Mouse (Mus musculus) embryonic facial prominence, embryonic 11.5 days (tissue): ENCODE data around the gene Uaca. TPM values are rescaled to one million over a fixed set of nuclear protein-coding genes. Genes with fewer than 3 reads are reported as not detected.
"Not testable (repeated sequence)": the region's sequence is repeated elsewhere in the genome, so short reads cannot be mapped to it uniquely, and the experiment has no call there.

Source experiments
- ATAC-seq: fragments of 200-750 bp; cut with Nextera tagmentation; replicated peaks from 2 replicates; pipeline ENCODE4 v1.8.0; 2017; ENCODE audit warnings: low read depth; ENCODE audit not compliant: insufficient number of reproducible peaks, low FRiP score, low TSS enrichment
- DNase-seq: peaks from one replicate; pipeline ENCODE4 v3.0.0-alpha.2; 2015; ENCODE audit warnings: low spot score
- H3K27ac ChIP-seq: fragments of 300-500 bp; sonication (generic); replicated peaks from 2 replicates; pipeline ENCODE4 v1.5.1; 2014; ENCODE audit warnings: mild to moderate bottlenecking, low read depth, low read length, control low read depth
- H3K27me3 ChIP-seq: fragments of 300-500 bp; sonication (generic); 2 replicates; pipeline ENCODE4 v1.6.1; 2014; ENCODE audit warnings: mild to moderate bottlenecking, low read length, moderate library complexity, mixed read lengths; ENCODE audit not compliant: control insufficient read depth, insufficient read depth
- H3K36me3 ChIP-seq: fragments of 300-500 bp; sonication (generic); replicated peaks from 2 replicates; pipeline ENCODE4 v1.6.1; 2014; ENCODE audit warnings: low read depth, mild to moderate bottlenecking, low read length, moderate library complexity, mixed read lengths; ENCODE audit not compliant: control insufficient read depth, insufficient read depth
- H3K4me1 ChIP-seq: fragments of 300-500 bp; sonication (generic); 2 replicates; pipeline ENCODE4 v1.6.1; 2014; ENCODE audit warnings: low read length, mixed read lengths; ENCODE audit not compliant: control insufficient read depth, insufficient read depth
- H3K4me2 ChIP-seq: fragments of 300-500 bp; sonication (generic); 2 replicates; pipeline ENCODE4 v1.6.1; 2014; ENCODE audit warnings: low read depth, mild to moderate bottlenecking, control low read depth, low read length, moderate library complexity
- H3K4me3 ChIP-seq: fragments of 300-500 bp; sonication (generic); 2 replicates; pipeline ENCODE4 v1.5.1; 2014; ENCODE audit warnings: low read depth, low read length, control low read depth
- H3K9ac ChIP-seq: fragments of 300-500 bp; sonication (generic); replicated peaks from 2 replicates; pipeline ENCODE4 v1.6.1; 2014; ENCODE audit warnings: mild to moderate bottlenecking, control low read depth, low read length
- H3K9me3 ChIP-seq: fragments of 300-500 bp; sonication (generic); replicated peaks from 2 replicates; pipeline ENCODE4 v1.6.1; 2016; ENCODE audit warnings: mild to moderate bottlenecking, low read length, inconsistent platforms, mixed read lengths; ENCODE audit not compliant: control insufficient read depth
- WGBS: fragments of 180-500 bp; shearing (Covaris S2); extraction: QIAGEN DNeasy Blood & Tissue Kit; methylation state at CpG from one replicate; pipeline ENCODE4 v1.1.7; 2014; 5-methylcytosine and 5-hydroxymethylcytosine counted together
- polyA plus RNA-seq: library from polyadenylated mRNA; unstranded; fragments of >200 nt; fragmentation: Nextera tagmentation; extraction: Ambion mirVana; gene quantifications from 2 replicates; pipeline ENCODE4 v1.2.1, GENCODE M21; 2014

Gene Uaca
- polyA plus RNA-seq, 1 experiment from 2014 or later, result 22.8 TPM

GRCm38 (mm10) chr9:60815502-60815901, 21.2 kb downstream of the Uaca start:
- no peaks in the 10 kb centered on the region for H3K36me3 ChIP-seq
- WGBS, result 85% methylated on average over 8 of the region's 8 CpGs
- H3K9ac ChIP-seq, result no peak overlapping the region
- H3K27ac ChIP-seq, result no peak overlapping the region
- H3K4me2 ChIP-seq, result no peak overlapping the region
- DNase-seq (no peak), ATAC-seq (no peak)
- no peaks in the 10 kb centered on the region for H3K9me3 ChIP-seq
- no peaks in the 10 kb centered on the region for H3K27me3 ChIP-seq
- no peaks in the 10 kb centered on the region for H3K4me1 ChIP-seq
- no peak overlapping the region for H3K4me3 ChIP-seq

GRCm38 (mm10) chr9:60817585-60817984, 23.2 kb downstream of the Uaca start:
- Histone ChIP-seq H3K9ac (no peak overlapping the region), H3K36me3 (no peaks in the 10 kb centered on the region), H3K27ac (no peak overlapping the region), H3K4me1 (no peaks in the 10 kb centered on the region), H3K27me3 (no peaks in the 10 kb centered on the region), H3K9me3 (no peaks in the 10 kb centered on the region), H3K4me2 (no peak overlapping the region), H3K4me3 (no peak overlapping the region)
- 77% methylated on average over 5 of the region's 5 CpGs for WGBS
- ATAC-seq, result no peak
- no peak for DNase-seq

GRCm38 (mm10) chr9:60818582-60818981, 24.2 kb downstream of the Uaca start:
- H3K4me1 ChIP-seq, H3K27me3 ChIP-seq: not testable (repeated sequence)
- 45% methylated on average over 7 of the region's 8 CpGs for WGBS

GRCm38 (mm10) chr9:60819340-60819739, 25.0 kb downstream of the Uaca start:
- H3K27me3 ChIP-seq, result no peaks in the 10 kb centered on the region
- no peak overlapping the region for H3K4me3 ChIP-seq
- no peaks in the 10 kb centered on the region for H3K36me3 ChIP-seq
- H3K4me2 ChIP-seq, result no peak overlapping the region
- no peak overlapping the region for H3K9ac ChIP-seq
- H3K9me3 ChIP-seq, result no peaks in the 10 kb centered on the region
- no peak for ATAC-seq
- no peaks in the 10 kb centered on the region for H3K4me1 ChIP-seq
- peak; percentile 69 for DNase-seq
- no peak overlapping the region for H3K27ac ChIP-seq
- WGBS, result 10% methylated on average over 1 of the region's 1 CpGs

More at GRCm38 (mm10) chr9:60818582-60818981, 24.2 kb downstream of the Uaca start:
- H3K27ac ChIP-seq, H3K4me2 ChIP-seq, DNase-seq, H3K9me3 ChIP-seq, H3K4me3 ChIP-seq, H3K36me3 ChIP-seq, ATAC-seq, H3K9ac ChIP-seq: not testable (repeated sequence)

- H3K27ac ChIP-seq, result no peak overlapping the region
- no peak for ATAC-seq
- H3K9ac ChIP-seq, result no peak overlapping the region
Measured at GRCm38 (mm10) chr9:60821501-60821900, 27.2 kb downstream of the Uaca start.

GRCm38 (mm10) chr9:60822681-60823080, 28.3 kb downstream of the Uaca start:
- DNase-seq (no peak), ATAC-seq (no peak)
- Histone ChIP-seq H3K27me3 (no peaks in the 10 kb centered on the region), H3K27ac (no peak overlapping the region), H3K4me3 (no peak overlapping the region), H3K36me3 (no peaks in the 10 kb centered on the region), H3K9me3 (no peaks in the 10 kb centered on the region), H3K4me1 (no peaks in the 10 kb centered on the region), H3K9ac (no peak overlapping the region), H3K4me2 (no peak overlapping the region)
- 87% methylated on average over 6 of the region's 6 CpGs for WGBS

More at GRCm38 (mm10) chr9:60821501-60821900, 27.2 kb downstream of the Uaca start:
- Histone ChIP-seq H3K36me3 (no peaks in the 10 kb centered on the region), H3K4me1 (no peaks in the 10 kb centered on the region), H3K27me3 (no peaks in the 10 kb centered on the region), H3K4me3 (no peak overlapping the region), H3K9me3 (no peaks in the 10 kb centered on the region), H3K4me2 (no peak overlapping the region)
- 86% methylated on average over 4 of the region's 4 CpGs for WGBS
- DNase-seq, result no peak

- no peak for DNase-seq
Measured at GRCm38 (mm10) chr9:60825506-60825905, 31.2 kb downstream of the Uaca start.

GRCm38 (mm10) chr9:60826759-60827158, 32.4 kb downstream of the Uaca start:
- 83% methylated on average over 7 of the region's 7 CpGs for whole genome bisulfite sequencing
- Histone ChIP-seq H3K27ac (no peak overlapping the region), H3K9me3 (no peaks in the 10 kb centered on the region), H3K4me1 (no peaks in the 10 kb centered on the region; the same call in 1 of the 2 replicates), H3K4me3 (no peak overlapping the region), H3K9ac (no peak overlapping the region), H3K27me3 (no peaks in the 10 kb centered on the region), H3K4me2 (no peak overlapping the region), H3K36me3 (no peaks in the 10 kb centered on the region)
- ATAC-seq (no peak), DNase-seq (no peak)

More at GRCm38 (mm10) chr9:60825506-60825905, 31.2 kb downstream of the Uaca start:
- Histone ChIP-seq H3K36me3 (no peaks in the 10 kb centered on the region), H3K9me3 (no peaks in the 10 kb centered on the region), H3K27me3 (no peaks in the 10 kb centered on the region), H3K4me3 (no peak overlapping the region), H3K4me2 (no peak overlapping the region), H3K27ac (no peak overlapping the region), H3K4me1 (no peaks in the 10 kb centered on the region), H3K9ac (no peak overlapping the region)
- WGBS, result 95% methylated on average over 7 of the region's 7 CpGs
- ATAC-seq, result no peak
